Mouse (Mus musculus): Measurements from ENCODE around the gene Calcoco1. TPM values are rescaled to one million over a fixed set of nuclear protein-coding genes. Genes with fewer than 3 reads are reported as not detected.
A peak's percentile ranks its signal among the peaks of the same experiment; 100 is the strongest.

Gene Calcoco1
- polyA plus RNA-seq (2021): 154 TPM

DNA sequence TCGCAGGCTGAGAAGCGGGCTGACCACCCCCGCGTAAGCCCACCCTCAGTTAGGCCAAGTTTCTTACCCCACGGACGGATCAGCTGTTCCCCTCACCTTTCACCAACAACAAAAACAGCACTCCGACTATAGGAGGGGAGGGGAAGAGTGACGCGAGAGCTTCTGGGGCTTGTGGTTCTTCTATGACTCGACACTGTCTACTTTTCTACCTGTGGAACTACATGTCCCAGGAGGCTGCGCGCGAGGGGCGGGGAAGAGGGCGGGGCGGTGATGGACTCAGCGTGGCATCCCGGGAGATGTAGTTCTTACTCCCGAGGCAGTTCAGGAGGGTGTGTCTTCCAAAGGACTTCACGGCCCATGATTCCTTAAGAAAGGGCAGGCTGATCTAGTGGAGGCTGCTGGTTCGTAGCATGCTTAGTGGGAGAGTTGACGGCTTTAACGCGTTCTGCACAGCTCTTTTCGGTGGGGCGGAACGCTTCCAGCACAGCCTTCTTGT, at the start of gene Calcoco1:
Calcoco1 (minus strand) TSS at position 199 of the 496 bp plus-strand sequence.
- ATAC-seq (peak; percentile 90), DNase-seq (ENCODE audit: low read depth, low spot score) (peak; percentile 91)
- no peaks in the 10 kb centered on the region for H3K27me3 ChIP-seq
- ChIA-PET CTCF (interaction anchor here (1.4 to 5.0 kb wide), 6 partner anchors 10 to 24 kb away, joined by 3 to 29 read pairs (median 6); no protein-coding TSS in a partner anchor), POLR2A (interaction anchor here (0.8 to 1.0 kb wide), 2 partner anchors 13 to 19 kb away, joined by 3 to 4 read pairs; no protein-coding TSS in a partner anchor)
- in situ Hi-C loops (cut with MboI; ENCODE audit: low pct_unique_long_range_greater_than_20kb): no loop called here
- TF ChIP-seq CTCF (IDR thresholded peaks at IDR 0.05): no peak

GRCm38 (mm10) chr15:102770866-102771265, 48.9 kb upstream of the Calcoco1 start:
- ChIA-PET CTCF (interaction anchor here (0.9 to 1.3 kb wide), 3 partner anchors 9 to 21 kb away, joined by 3 to 4 read pairs (median 3); no protein-coding TSS in a partner anchor), POLR2A (no interaction called here)
- in situ Hi-C loops (cut with MboI; ENCODE audit: low pct_unique_long_range_greater_than_20kb): no loop called here
- ATAC-seq (no peak), DNase-seq (ENCODE audit: low read depth, low spot score) (no peak)
- peaks cover 7% of the 10 kb centered on the region for H3K27me3 ChIP-seq
- no peak for TF ChIP-seq CTCF (IDR thresholded peaks at IDR 0.05)

DNA sequence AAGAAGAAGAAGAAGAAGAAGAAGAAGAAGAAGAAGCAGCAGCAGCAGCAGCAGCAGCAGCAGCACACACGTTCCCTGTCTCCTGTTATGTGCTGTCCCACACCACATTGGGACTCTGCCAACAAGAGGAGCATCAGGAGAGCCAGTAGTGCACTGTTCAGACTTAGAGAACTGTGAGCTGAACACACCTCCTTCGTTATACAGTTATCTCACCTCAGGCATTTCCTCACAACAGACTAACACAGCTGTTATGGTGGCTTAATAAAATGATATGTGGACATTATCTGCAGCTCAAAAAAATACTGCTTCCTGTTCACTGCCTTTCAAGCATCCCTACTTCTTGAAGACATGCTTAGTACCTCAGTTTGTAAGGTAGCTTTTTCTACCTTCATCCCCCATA, 43.2 kb upstream of the Calcoco1 start:
- ChIA-PET POLR2A (no interaction called here), CTCF (interaction anchor here (1.5 kb wide), 1 partner anchor 412 kb away, joined by 3 read pairs; no protein-coding TSS in a partner anchor)
- DNase-seq (ENCODE audit: low read depth, low spot score): no peak
- in situ Hi-C loops (cut with MboI; ENCODE audit: low pct_unique_long_range_greater_than_20kb): no loop called here
- TF ChIP-seq CTCF (IDR thresholded peaks at IDR 0.05): no peak
- ATAC-seq: no peak
- peaks cover 13% of the 10 kb centered on the region for H3K27me3 ChIP-seq

DNA sequence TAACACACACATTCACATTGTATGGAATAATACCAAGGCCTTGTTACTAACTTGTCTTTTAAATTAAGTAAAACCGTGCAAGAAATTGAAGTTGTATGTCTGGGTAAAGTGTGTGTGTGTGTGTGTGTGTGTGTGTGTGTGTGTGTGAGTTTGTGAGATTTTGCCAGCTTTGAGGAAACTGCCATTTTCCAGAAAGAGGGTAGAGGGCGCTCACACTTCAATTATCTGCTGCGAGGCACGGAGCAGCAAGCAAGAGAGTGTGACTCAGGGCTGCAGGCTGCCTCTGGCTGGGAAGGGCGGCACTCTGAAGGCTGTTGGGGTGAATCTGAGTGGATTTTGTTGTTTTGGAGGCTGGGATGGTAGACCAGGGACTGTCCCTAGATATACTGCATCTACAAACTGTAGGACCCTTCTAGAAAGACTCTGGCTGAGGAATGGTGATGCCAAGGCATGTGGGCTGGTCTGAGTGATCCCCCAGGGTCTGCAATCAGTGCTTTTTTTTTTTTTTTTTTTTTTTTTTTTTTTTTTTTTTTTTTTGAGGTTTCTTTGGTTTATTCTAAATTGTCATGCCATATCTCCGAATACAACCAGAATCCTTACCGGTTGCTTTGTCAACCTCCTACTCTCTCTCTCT, 39.9 kb upstream of the Calcoco1 start:
- DNase-seq (ENCODE audit: low read depth, low spot score) (no peak), ATAC-seq (no peak)
- ChIA-PET POLR2A (no interaction called here), CTCF (interaction anchor here (0.6 to 0.8 kb wide), 2 partner anchors 29 to 87 kb away, joined by 3 read pairs; no protein-coding TSS in a partner anchor)
- in situ Hi-C loops (cut with MboI; ENCODE audit: low pct_unique_long_range_greater_than_20kb): no loop called here
- peak; percentile 81 for TF ChIP-seq CTCF (IDR thresholded peaks at IDR 0.05)
- H3K27me3 ChIP-seq: peaks cover 24% of the 10 kb centered on the region

GRCm38 (mm10) chr15:102757686-102758085, 35.7 kb upstream of the Calcoco1 start:
- peaks cover 17% of the 10 kb centered on the region for H3K27me3 ChIP-seq
- no peak for DNase-seq (ENCODE audit: low read depth, low spot score)
- no peak for TF ChIP-seq CTCF (IDR thresholded peaks at IDR 0.05)
- in situ Hi-C loops (cut with MboI; ENCODE audit: low pct_unique_long_range_greater_than_20kb): loop anchor here (5.0 kb wide), 2 partner anchors 190 to 415 kb away; no protein-coding TSS in a partner anchor
- ATAC-seq: no peak
- POLR2A ChIA-PET: no interaction called here
- CTCF ChIA-PET: no interaction called here

DNA sequence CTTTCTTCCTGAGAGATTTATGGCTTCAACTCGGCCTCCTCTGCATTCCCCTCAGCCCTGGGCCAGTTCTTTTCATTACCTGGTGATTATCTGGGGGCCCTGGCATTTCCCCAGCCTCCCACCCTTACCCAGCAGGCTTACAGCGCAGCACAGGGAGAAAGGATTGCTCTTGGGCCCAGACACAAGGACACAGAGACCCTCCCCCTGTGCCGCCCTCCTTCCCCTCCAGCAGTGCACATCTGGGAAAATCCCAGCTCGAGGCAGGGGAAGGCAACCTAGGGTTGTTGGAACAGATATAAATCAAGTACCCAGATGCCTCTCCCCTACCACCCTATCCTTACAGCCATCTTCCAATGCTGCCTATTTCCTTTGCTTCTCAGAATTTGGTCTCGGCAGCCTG, 33.1 kb upstream of the Calcoco1 start:
- in situ Hi-C loops (cut with MboI; ENCODE audit: low pct_unique_long_range_greater_than_20kb): loop anchor here (5.0 kb wide), 2 partner anchors 192 to 417 kb away; no protein-coding TSS in a partner anchor
- CTCF ChIA-PET: interaction anchor here (1.2 to 1.6 kb wide), 2 partner anchors 29 to 210 kb away, joined by 3 read pairs; no protein-coding TSS in a partner anchor
- TF ChIP-seq CTCF (IDR thresholded peaks at IDR 0.05): no peak
- H3K27me3 ChIP-seq: peaks cover 12% of the 10 kb centered on the region
- POLR2A ChIA-PET: no interaction called here
- DNase-seq (ENCODE audit: low read depth, low spot score) (no peak), ATAC-seq (no peak)

DNA sequence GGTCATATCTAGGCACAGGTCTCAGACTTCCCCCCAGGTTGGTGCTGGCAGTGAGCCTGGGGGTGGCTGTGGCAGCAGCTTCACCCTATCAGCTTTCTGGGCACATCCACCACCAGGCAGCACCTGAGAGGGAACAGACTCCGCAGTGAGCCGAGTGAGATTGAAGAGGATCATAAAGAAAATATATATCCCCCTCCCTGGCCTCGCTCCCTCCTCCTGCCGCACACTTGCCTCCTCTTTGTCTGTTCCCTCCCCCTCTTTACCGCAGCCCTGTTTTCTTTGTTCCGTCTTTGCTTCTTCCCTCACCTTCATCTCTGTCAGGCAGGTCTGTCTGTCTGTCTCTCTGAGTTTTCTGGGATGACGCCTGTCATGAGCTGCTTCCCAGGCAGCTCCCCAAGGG, 32.4 kb upstream of the Calcoco1 start:
- no peak for TF ChIP-seq CTCF (IDR thresholded peaks at IDR 0.05)
- no peak for DNase-seq (ENCODE audit: low read depth, low spot score)
- ChIA-PET CTCF (interaction anchor here (1.6 kb wide), 1 partner anchor 211 kb away, joined by 3 read pairs; no protein-coding TSS in a partner anchor), POLR2A (no interaction called here)
- H3K27me3 ChIP-seq: peaks cover 8% of the 10 kb centered on the region
- in situ Hi-C loops (cut with MboI; ENCODE audit: low pct_unique_long_range_greater_than_20kb): no loop called here
- ATAC-seq: no peak

DNA sequence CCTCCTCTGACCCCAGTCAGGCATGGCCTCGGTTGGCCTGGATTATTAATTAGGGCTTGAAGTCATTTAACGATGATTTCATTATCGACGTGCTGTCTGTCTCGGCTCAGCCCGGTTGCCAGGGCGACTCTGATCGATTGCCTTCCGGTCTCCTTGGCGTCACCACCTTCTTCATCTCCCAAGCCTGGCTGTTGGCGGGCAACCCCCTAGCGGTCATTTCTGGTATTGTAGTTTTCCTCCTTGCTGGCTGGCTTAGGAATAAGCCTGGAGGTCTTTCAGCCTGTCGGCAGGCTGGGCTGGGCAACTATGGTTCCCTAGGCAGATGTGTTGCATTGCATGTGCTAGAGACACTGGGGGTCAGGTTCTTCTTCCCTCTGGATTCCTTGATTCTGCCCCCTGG, 31.2 kb upstream of the Calcoco1 start:
- ChIA-PET CTCF (no interaction called here), POLR2A (no interaction called here)
- in situ Hi-C loops (cut with MboI; ENCODE audit: low pct_unique_long_range_greater_than_20kb): no loop called here
- H3K27me3 ChIP-seq: peaks cover under 1% of the 10 kb centered on the region
- no peak for ATAC-seq
- peak; percentile 81 for TF ChIP-seq CTCF (IDR thresholded peaks at IDR 0.05)
- DNase-seq (ENCODE audit: low read depth, low spot score): no peak

- ChIA-PET CTCF (interaction anchor here (1.8 kb wide), 1 partner anchor 52 kb away, joined by 4 read pairs; no protein-coding TSS in a partner anchor), POLR2A (no interaction called here)
- H3K27me3 ChIP-seq: no peaks in the 10 kb centered on the region
- no peak for DNase-seq (ENCODE audit: low read depth, low spot score)
- ATAC-seq: no peak
- TF ChIP-seq CTCF (IDR thresholded peaks at IDR 0.05): no peak
- in situ Hi-C loops (cut with MboI; ENCODE audit: low pct_unique_long_range_greater_than_20kb): no loop called here
These were observed 30.2 kb upstream of the Calcoco1 start for GRCm38 (mm10) chr15:102752164-102752563.

DNA sequence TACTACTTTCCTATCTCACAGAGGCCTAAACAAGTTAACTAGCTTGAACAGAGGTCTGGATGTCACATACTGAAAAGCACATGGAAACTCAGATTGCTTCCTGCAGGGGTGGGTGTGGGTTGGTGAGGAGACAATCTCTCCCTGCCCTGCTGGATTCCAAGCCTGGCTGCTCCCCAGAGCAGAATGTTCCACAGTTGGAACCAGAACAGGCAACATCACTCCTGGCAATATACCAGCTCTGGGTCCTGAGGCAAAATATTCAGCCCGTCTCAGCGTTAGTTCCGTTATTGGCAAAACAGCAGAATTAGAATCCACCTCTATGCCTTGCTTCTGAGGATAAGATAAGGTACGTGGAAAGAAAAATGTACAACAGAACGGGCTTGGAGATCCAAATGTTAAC, 28.3 kb upstream of the Calcoco1 start:
- H3K27me3 ChIP-seq: no peaks in the 10 kb centered on the region
- in situ Hi-C loops (cut with MboI; ENCODE audit: low pct_unique_long_range_greater_than_20kb): no loop called here
- ChIA-PET CTCF (interaction anchor here (0.7 kb wide), 1 partner anchor 21 kb away, joined by 3 read pairs; no protein-coding TSS in a partner anchor), POLR2A (no interaction called here)
- DNase-seq (ENCODE audit: low read depth, low spot score) (no peak), ATAC-seq (no peak)
- TF ChIP-seq CTCF (IDR thresholded peaks at IDR 0.05): no peak

- POLR2A ChIA-PET: no interaction called here
- CTCF ChIA-PET: no interaction called here
- TF ChIP-seq CTCF (IDR thresholded peaks at IDR 0.05): no peak
- H3K27me3 ChIP-seq: peaks cover 7% of the 10 kb centered on the region
- in situ Hi-C loops (cut with MboI; ENCODE audit: low pct_unique_long_range_greater_than_20kb): no loop called here
- DNase-seq (ENCODE audit: low read depth, low spot score): no peak
- ATAC-seq: no peak
These were observed 27.1 kb upstream of the Calcoco1 start for GRCm38 (mm10) chr15:102749103-102749502.

Measured in Patski (cell line).